Mouse (Mus musculus) lung, embryonic 15.5 days (tissue): ENCODE results near the gene Gm10964. TPM values are rescaled to one million over a fixed set of nuclear protein-coding genes. Genes with fewer than 3 reads are reported as not detected.
"Not testable (repeated sequence)": the region's sequence is repeated elsewhere in the genome, so short reads cannot be mapped to it uniquely, and the experiment has no call there.

Source experiments
- ATAC-seq: fragments of 200-750 bp; cut with Nextera tagmentation; 2 replicates; pipeline ENCODE4 v1.8.0; 2017; ENCODE audit warnings: moderate number of reproducible peaks, borderline replicate concordance; ENCODE audit not compliant: low FRiP score, low TSS enrichment; ENCODE audit errors: extremely low read depth
- H3K27ac ChIP-seq: fragments of 300-500 bp; sonication (generic); 2 replicates; pipeline ENCODE4 v1.5.1; 2015; ENCODE audit warnings: moderate library complexity, mild to moderate bottlenecking, inconsistent platforms
- H3K27me3 ChIP-seq: fragments of 300-500 bp; sonication (generic); 2 replicates; pipeline ENCODE4 v1.6.1; 2015; ENCODE audit warnings: inconsistent platforms
- H3K36me3 ChIP-seq: fragments of 300-500 bp; sonication (generic); 2 replicates; pipeline ENCODE4 v1.6.1; 2015; ENCODE audit warnings: inconsistent platforms
- H3K4me1 ChIP-seq: fragments of 300-500 bp; sonication (generic); 2 replicates; pipeline ENCODE4 v1.6.1; 2015; ENCODE audit warnings: inconsistent platforms
- H3K4me2 ChIP-seq: fragments of 300-500 bp; sonication (generic); 2 replicates; pipeline ENCODE4 v1.6.1; 2015; ENCODE audit warnings: inconsistent platforms, mild to moderate bottlenecking, moderate library complexity
- H3K4me3 ChIP-seq: fragments of 300-500 bp; sonication (generic); 2 replicates; pipeline ENCODE4 v1.5.1; 2015; ENCODE audit warnings: mild to moderate bottlenecking, inconsistent platforms
- H3K9ac ChIP-seq: fragments of 300-500 bp; sonication (generic); 2 replicates; pipeline ENCODE4 v1.6.1; 2015; ENCODE audit warnings: inconsistent platforms
- H3K9me3 ChIP-seq: fragments of 300-500 bp; sonication (generic); 2 replicates; pipeline ENCODE4 v1.6.1; 2016; ENCODE audit warnings: inconsistent platforms
- WGBS: fragments of 180-500 bp; shearing (Covaris S2); methylation state at CpG from one replicate; pipeline ENCODE4 v1.1.7; 2015; 5-methylcytosine and 5-hydroxymethylcytosine counted together
- polyA plus RNA-seq: library from polyadenylated mRNA; unstranded; fragments of >200 nt; fragmentation: Nextera tagmentation; extraction: Ambion mirVana; gene quantifications from 2 replicates; pipeline ENCODE4 v1.2.1, GENCODE M21; 2015

The Gm10964 gene
- polyA plus RNA-seq, 1 experiment from 2014 or later: not detected

DNA sequence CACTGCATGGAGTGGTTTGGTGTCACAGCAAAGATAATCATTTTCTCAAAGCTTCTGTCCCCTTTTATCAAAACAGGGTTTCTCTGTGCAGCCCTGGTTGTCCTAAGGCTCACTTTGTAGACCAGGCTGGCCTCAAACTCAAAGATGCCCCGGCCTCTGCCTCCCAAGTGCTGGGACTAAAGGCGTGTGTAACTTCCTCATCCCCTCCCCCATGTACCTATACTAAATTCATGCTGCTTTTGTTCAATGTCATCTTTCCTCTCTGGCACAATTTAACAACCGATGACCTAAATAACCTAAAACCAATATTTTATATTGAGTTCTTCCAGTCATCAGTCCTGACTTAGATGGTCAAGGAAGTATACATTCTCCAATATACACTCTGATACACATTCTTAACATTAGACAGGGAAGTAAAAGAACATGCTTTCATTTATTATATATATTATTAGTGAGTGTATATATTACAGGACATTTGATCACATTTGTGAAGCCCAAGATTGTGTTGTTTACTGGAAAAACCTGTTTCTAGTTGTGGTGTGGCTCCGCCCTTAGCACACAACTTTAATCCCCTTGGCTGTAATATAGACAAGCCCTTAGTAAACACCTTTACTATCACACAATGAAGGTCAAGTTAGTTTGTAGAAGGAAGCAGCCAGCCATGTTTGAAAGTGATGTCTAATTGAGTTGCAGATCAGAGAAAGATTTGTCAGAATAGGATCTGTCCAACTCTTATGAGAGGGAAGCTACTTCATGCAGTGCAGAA lies 43.9 kb downstream of the Gm10964 start:
- H3K9ac ChIP-seq: no peak overlapping the region
- H3K4me2 ChIP-seq: no peak overlapping the region
- no peaks in the 10 kb centered on the region for H3K27me3 ChIP-seq
- no peak overlapping the region for H3K27ac ChIP-seq
- 0 out of 2 replicates have a peak, but pooled peaks cover 17% of the 10 kb centered on the region for H3K4me1 ChIP-seq
- no peaks in the 10 kb centered on the region for H3K9me3 ChIP-seq
- no peak overlapping the region for H3K4me3 ChIP-seq
- 81% methylated on average over 4 of the region's 4 CpGs for WGBS
- no peak for ATAC-seq
- H3K36me3 ChIP-seq: peaks cover under 1% of the 10 kb centered on the region; the same call in 1 of the 2 replicates

GRCm38 (mm10) chr3:103787225-103787624 lies 48.1 kb downstream of the Gm10964 start:
- no peaks in the 10 kb centered on the region for H3K9me3 ChIP-seq
- H3K36me3 ChIP-seq: no peaks in the 10 kb centered on the region
- no peak overlapping the region for H3K27ac ChIP-seq
- ATAC-seq: no peak
- WGBS: 65% methylated on average over 7 of the region's 7 CpGs
- no peaks in the 10 kb centered on the region for H3K27me3 ChIP-seq
- 0 out of 2 replicates have a peak overlapping the region, but pooled peaks have one; percentile 8 for H3K4me2 ChIP-seq
- peaks cover 34% of the 10 kb centered on the region for H3K4me1 ChIP-seq
- no peak overlapping the region for H3K4me3 ChIP-seq
- no peak overlapping the region for H3K9ac ChIP-seq

DNA sequence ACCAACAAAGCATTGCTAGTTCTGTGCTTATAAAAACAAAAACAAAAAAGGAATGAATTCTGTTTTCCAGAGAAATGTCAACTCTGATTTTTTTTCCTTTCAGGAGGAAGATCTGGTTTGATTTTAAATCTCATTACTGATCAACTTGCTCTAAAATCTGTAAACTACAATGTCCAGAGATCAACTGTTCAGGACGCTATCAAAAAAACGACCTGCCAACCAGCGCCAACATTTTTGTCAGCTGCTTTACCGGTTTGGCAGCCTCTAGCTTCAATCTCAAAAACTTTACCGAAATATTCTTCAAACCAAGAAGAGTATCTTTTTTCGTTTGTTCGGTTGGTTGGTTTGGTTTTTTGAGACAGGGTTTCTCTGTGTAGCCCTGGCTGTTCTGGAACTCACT lies 49.9 kb downstream of the Gm10964 start:
- Histone ChIP-seq H3K36me3 (no peaks in the 10 kb centered on the region), H3K9ac (no peak overlapping the region), H3K4me1 (peaks cover 30% of the 10 kb centered on the region), H3K27me3 (no peaks in the 10 kb centered on the region), H3K9me3 (no peaks in the 10 kb centered on the region), H3K27ac (0 out of 2 replicates have a peak overlapping the region, but pooled peaks have one; percentile 92), H3K4me3 (peak overlapping the region; percentile 99), H3K4me2 (peak overlapping the region; percentile 75)
- ATAC-seq: no peak
- WGBS: 65% methylated on average over 7 of the region's 7 CpGs

GRCm38 (mm10) chr3:103789891-103790345 lies 50.8 kb downstream of the Gm10964 start:
- no peak for ATAC-seq
- Histone ChIP-seq H3K27ac (peak overlapping the region; percentile 92), H3K9me3 (no peaks in the 10 kb centered on the region), H3K9ac (peak overlapping the region; percentile 91), H3K4me1 (peaks cover 27% of the 10 kb centered on the region), H3K4me2 (peak overlapping the region; percentile 75), H3K36me3 (no peaks in the 10 kb centered on the region), H3K27me3 (no peaks in the 10 kb centered on the region), H3K4me3 (peak overlapping the region; percentile 99)
- WGBS: 1% methylated on average over 14 of the region's 14 CpGs

DNA sequence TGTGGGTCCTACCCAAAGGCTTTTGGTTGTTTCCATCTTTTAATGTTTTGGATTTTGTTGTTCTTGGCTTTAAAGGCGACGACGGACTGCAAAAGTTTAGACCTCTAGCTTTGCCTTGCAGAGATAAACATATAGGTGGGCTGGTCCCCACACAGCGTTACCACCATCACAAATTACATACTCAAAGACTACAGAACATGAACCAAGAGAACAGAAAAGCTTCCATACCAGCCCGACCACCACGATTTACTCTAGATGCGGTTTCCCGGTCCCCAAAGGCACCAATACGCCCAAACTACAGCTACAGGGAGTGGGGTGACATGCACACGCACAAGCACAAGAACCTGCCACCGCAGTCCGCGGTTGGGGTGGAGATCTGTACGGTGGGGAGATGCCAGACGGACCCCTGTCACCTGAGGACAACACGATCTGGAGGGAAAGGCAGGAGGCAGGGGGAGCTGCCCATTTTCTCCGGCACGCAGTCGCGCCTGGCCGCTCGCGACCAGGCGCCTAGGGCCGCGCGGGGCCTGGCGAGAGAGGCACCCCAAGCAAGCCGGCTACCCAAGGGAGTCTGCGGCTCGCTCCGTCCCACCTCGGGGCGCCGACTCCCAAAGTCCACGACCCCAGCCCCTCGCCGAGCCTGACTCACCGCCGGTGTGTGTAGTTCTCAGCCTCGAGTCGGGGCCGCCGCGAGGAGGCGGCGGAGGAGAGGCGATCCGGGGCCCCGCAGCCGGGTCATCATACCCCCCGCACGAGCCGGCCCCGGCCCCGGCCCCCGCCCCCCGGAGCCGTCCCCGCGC lies 51.4 kb downstream of the Gm10964 start:
- H3K4me3 ChIP-seq: peak overlapping the region; percentile 99
- H3K9ac ChIP-seq: peak overlapping the region; percentile 91
- ATAC-seq: peak; percentile 79
- no peaks in the 10 kb centered on the region for H3K9me3 ChIP-seq
- H3K27ac ChIP-seq: peak overlapping the region; percentile 92
- under 1% methylated on average over 45 of the region's 61 CpGs for whole genome bisulfite sequencing
- no peaks in the 10 kb centered on the region for H3K36me3 ChIP-seq
- H3K4me1 ChIP-seq: peaks cover 26% of the 10 kb centered on the region
- H3K4me2 ChIP-seq: peak overlapping the region; percentile 75
- no peaks in the 10 kb centered on the region for H3K27me3 ChIP-seq

DNA sequence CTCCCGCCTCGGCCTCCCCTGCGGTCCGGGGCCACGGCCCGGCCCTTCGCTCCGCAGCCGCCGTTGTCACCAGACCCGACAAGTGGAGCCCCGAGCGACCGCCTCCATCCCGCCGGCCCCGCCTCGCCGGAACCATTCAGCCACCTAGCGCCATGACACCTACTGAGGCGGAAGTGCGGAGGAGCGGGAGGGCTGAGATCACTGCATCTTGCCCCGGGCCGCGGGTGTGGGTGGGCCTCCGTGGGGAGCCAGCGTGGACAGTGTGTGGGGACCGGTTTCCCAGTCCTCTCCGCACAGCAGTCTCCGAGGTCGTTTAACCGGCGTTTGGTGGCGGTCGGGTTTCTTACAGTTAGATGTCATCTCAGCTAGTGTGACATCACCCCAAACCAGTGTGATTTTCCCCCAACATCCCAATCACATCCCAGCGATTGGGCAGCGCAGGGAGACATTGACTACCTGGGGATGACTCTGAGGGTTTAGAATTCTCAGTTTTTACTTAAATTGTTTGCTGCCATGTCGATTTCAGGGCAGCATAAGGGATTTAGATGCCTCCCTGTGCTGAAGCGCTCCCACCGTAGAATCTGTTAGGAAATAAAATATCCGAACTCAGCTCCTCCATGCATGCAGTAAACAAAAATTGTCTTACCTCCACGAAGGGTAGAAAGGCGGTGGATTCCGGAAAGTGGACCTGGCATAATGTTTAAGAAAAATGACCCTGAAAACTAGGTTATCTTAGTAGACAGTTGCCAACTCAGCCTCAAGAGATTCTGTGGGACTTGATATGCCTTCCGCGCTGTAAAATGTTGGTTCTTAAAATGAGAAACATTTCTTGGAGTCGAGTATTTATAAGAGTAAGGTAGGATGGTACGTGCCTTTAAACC lies 52.3 kb downstream of the Gm10964 start, which contains the start of gene Hipk1:
Gene Hipk1 (minus strand): TSS at position 334 of the 881 bp plus-strand sequence.
- peak within 1 kb of the TSS; percentile 92 for H3K27ac ChIP-seq

GRCm38 (mm10) chr3:103792111-103792406 lies 52.9 kb downstream of the Gm10964 start:
- Histone ChIP-seq H3K4me1 (peaks cover 24% of the 10 kb centered on the region), H3K4me2 (peak overlapping the region; percentile 75; the same call in 1 of the 2 replicates)
- 73% methylated on average over 5 of the region's 5 CpGs for WGBS
- not testable (repeated sequence) for H3K9me3 ChIP-seq, H3K36me3 ChIP-seq, H3K27ac ChIP-seq, H3K9ac ChIP-seq, ATAC-seq, H3K4me3 ChIP-seq, H3K27me3 ChIP-seq

More for the DNA sequence above, 52.3 kb downstream of the Gm10964 start, which contains the start of gene Hipk1:
- peak within 1 kb of the TSS; percentile 91 for H3K9ac ChIP-seq
- H3K4me1 ChIP-seq: peaks cover 26% of the 10 kb centered on the region
- no peaks in the 10 kb centered on the region for H3K27me3 ChIP-seq
- 10% methylated on average over 48 of the region's 49 CpGs for WGBS
- H3K4me3 ChIP-seq: peak within 1 kb of the TSS; percentile 99
- peak; percentile 95 for ATAC-seq
- H3K36me3 ChIP-seq: no peaks in the 10 kb centered on the region
- H3K4me2 ChIP-seq: peak within 1 kb of the TSS; percentile 75
- H3K9me3 ChIP-seq: no peaks in the 10 kb centered on the region

- Histone ChIP-seq H3K4me3 (no peak overlapping the region), H3K9me3 (no peaks in the 10 kb centered on the region), H3K4me2 (no peak overlapping the region), H3K9ac (no peak overlapping the region), H3K36me3 (no peaks in the 10 kb centered on the region), H3K27ac (no peak overlapping the region), H3K27me3 (no peaks in the 10 kb centered on the region), H3K4me1 (peaks cover 21% of the 10 kb centered on the region)
- ATAC-seq: no peak
- 67% methylated on average over 1 of the region's 1 CpGs for WGBS
Observed at GRCm38 (mm10) chr3:103792566-103792965, 53.4 kb downstream of the Gm10964 start.

Other genes starting within 250 kb of the Gm10964 start
- gene Syt6, start 164.1 kb upstream of the Gm10964 start, polyA plus RNA-seq: 0.51 and 0.59 TPM in 2 replicates
- 0.14 and 0.18 TPM in 2 replicates for gene Atg4a-ps, start 93.3 kb upstream of the Gm10964 start, polyA plus RNA-seq
- 80.4 and 80.7 TPM in 2 replicates for gene Olfml3, start 1.4 kb upstream of the Gm10964 start, polyA plus RNA-seq
- 11.0 and 11.6 TPM in 2 replicates for gene Hipk1, start 52.2 kb downstream of the Gm10964 start, polyA plus RNA-seq
- 30.5 and 31.2 TPM in 2 replicates for gene Dclre1b, start 70.1 kb downstream of the Gm10964 start, polyA plus RNA-seq
- 19.6 and 21.0 TPM in 2 replicates for gene Ap4b1, start 70.2 kb downstream of the Gm10964 start, polyA plus RNA-seq
- gene Gm43064, start 70.2 kb downstream of the Gm10964 start, polyA plus RNA-seq: 0.24 and 0.35 TPM in 2 replicates
- gene Bcl2l15, start 93.2 kb downstream of the Gm10964 start, polyA plus RNA-seq: 0.09 TPM in 1 of 2 replicates, not detected in the other
- 1.0 and 2.5 TPM in 2 replicates for gene Ptpn22, start 120.4 kb downstream of the Gm10964 start, polyA plus RNA-seq
- 10.1 and 10.2 TPM in 2 replicates for gene Rsbn1, start 174.8 kb downstream of the Gm10964 start, polyA plus RNA-seq
- gene Phtf1, start 228.7 kb downstream of the Gm10964 start, polyA plus RNA-seq: 25.0 and 29.2 TPM in 2 replicates